Mouse (Mus musculus): ENCODE results near the gene Abca17. TPM values are rescaled to one million over a fixed set of nuclear protein-coding genes. Genes with fewer than 3 reads are reported as not detected.

Abca17 gene
- polyA plus RNA-seq (2015; fragmentation: Nextera tagmentation; extraction: Ambion mirVana): 0.22 TPM in 1 of 2 replicates, not detected in the other

GRCm38 (mm10) chr17:24350926-24351759 lies at the start of gene Abca17:
Gene Abca17 (minus strand): TSS chr17:24351068.
- H3K4me1 ChIP-seq (ENCODE audit: insufficient read depth, low read length): peaks cover 17% of the 10 kb centered on the region

GRCm38 (mm10) chr17:24394456-24394855 lies 43.6 kb upstream of the Abca17 start:
- H3K4me2 ChIP-seq (replicated peaks; ENCODE audit: low read depth, low read length): no peak overlapping the region
- no peaks in the 10 kb centered on the region for H3K4me1 ChIP-seq (ENCODE audit: insufficient read depth, low read length)
- H3K9me3 ChIP-seq (ENCODE audit: low read length): no peaks in the 10 kb centered on the region
- no peak overlapping the region for H3K9ac ChIP-seq (replicated peaks; ENCODE audit: low read length)
- no peak overlapping the region for H3K27ac ChIP-seq (ENCODE audit: low read length)
- WGBS: 70% methylated on average over 7 of the region's 7 CpGs
- no peak overlapping the region for H3K4me3 ChIP-seq (ENCODE audit: low read length)
- no peaks in the 10 kb centered on the region for H3K27me3 ChIP-seq (ENCODE audit: insufficient read depth, low read length)
- 0 out of 2 replicates have a peak, but pooled peaks cover 6% of the 10 kb centered on the region for H3K36me3 ChIP-seq (ENCODE audit: insufficient read depth, low read length)
- no peak for ATAC-seq (ENCODE audit: low FRiP score, low TSS enrichment)

More at GRCm38 (mm10) chr17:24350926-24351759, at the start of gene Abca17:
- Histone ChIP-seq H3K27me3 (ENCODE audit: insufficient read depth, low read length) (peaks cover 17% of the 10 kb centered on the region), H3K4me3 (ENCODE audit: low read length) (peak within 1 kb of the TSS; percentile 70), H3K4me2 (replicated peaks; ENCODE audit: low read depth, low read length) (peak within 1 kb of the TSS; percentile 93), H3K36me3 (ENCODE audit: insufficient read depth, low read length) (no peaks in the 10 kb centered on the region), H3K9me3 (ENCODE audit: low read length) (no peaks in the 10 kb centered on the region), H3K9ac (replicated peaks; ENCODE audit: low read length) (peak within 1 kb of the TSS; percentile 77), H3K27ac (ENCODE audit: low read length) (peak within 1 kb of the TSS; percentile 70; the same call in 1 of the 2 replicates)
- WGBS: 3% methylated on average over 42 of the region's 42 CpGs
- peak; percentile 41; the same call in 1 of the 2 replicates for ATAC-seq (ENCODE audit: low FRiP score, low TSS enrichment)

- no peak overlapping the region for H3K9ac ChIP-seq (replicated peaks; ENCODE audit: low read length)
- ATAC-seq (ENCODE audit: low FRiP score, low TSS enrichment): peak; percentile 54; the same call in 1 of the 2 replicates
- no peak overlapping the region for H3K4me3 ChIP-seq (ENCODE audit: low read length)
- H3K27ac ChIP-seq (ENCODE audit: low read length): no peak overlapping the region
- H3K4me2 ChIP-seq (replicated peaks; ENCODE audit: low read depth, low read length): no peak overlapping the region
- 31% methylated on average over 4 of the region's 4 CpGs for WGBS
- no peaks in the 10 kb centered on the region for H3K27me3 ChIP-seq (ENCODE audit: insufficient read depth, low read length)
- no peaks in the 10 kb centered on the region for H3K9me3 ChIP-seq (ENCODE audit: low read length)
- H3K4me1 ChIP-seq (ENCODE audit: insufficient read depth, low read length): no peaks in the 10 kb centered on the region
- H3K36me3 ChIP-seq (ENCODE audit: insufficient read depth, low read length): 0 out of 2 replicates have a peak, but pooled peaks cover 5% of the 10 kb centered on the region
Measured at GRCm38 (mm10) chr17:24393527-24393926, 42.7 kb upstream of the Abca17 start.

- Histone ChIP-seq H3K4me2 (replicated peaks; ENCODE audit: low read depth, low read length) (no peak overlapping the region), H3K27ac (ENCODE audit: low read length) (no peak overlapping the region), H3K27me3 (ENCODE audit: insufficient read depth, low read length) (no peaks in the 10 kb centered on the region), H3K4me3 (ENCODE audit: low read length) (no peak overlapping the region), H3K36me3 (ENCODE audit: insufficient read depth, low read length) (peaks cover 10% of the 10 kb centered on the region), H3K9me3 (ENCODE audit: low read length) (no peaks in the 10 kb centered on the region), H3K4me1 (ENCODE audit: insufficient read depth, low read length) (no peaks in the 10 kb centered on the region), H3K9ac (replicated peaks; ENCODE audit: low read length) (no peak overlapping the region)
- ATAC-seq (ENCODE audit: low FRiP score, low TSS enrichment): no peak
- 68% methylated on average over 8 of the region's 8 CpGs for WGBS
Measured at GRCm38 (mm10) chr17:24391149-24391548, 40.3 kb upstream of the Abca17 start.

GRCm38 (mm10) chr17:24389865-24390264 lies 39.0 kb upstream of the Abca17 start:
- no peaks in the 10 kb centered on the region for H3K9me3 ChIP-seq (ENCODE audit: low read length)
- no peak overlapping the region for H3K27ac ChIP-seq (ENCODE audit: low read length)
- H3K4me1 ChIP-seq (ENCODE audit: insufficient read depth, low read length): no peaks in the 10 kb centered on the region
- no peak overlapping the region for H3K4me3 ChIP-seq (ENCODE audit: low read length)
- no peak overlapping the region for H3K4me2 ChIP-seq (replicated peaks; ENCODE audit: low read depth, low read length)
- peaks cover 10% of the 10 kb centered on the region for H3K36me3 ChIP-seq (ENCODE audit: insufficient read depth, low read length)
- WGBS: 5% methylated on average over 2 of the region's 2 CpGs
- H3K9ac ChIP-seq (replicated peaks; ENCODE audit: low read length): no peak overlapping the region
- peak; percentile 46; the same call in 1 of the 2 replicates for ATAC-seq (ENCODE audit: low FRiP score, low TSS enrichment)
- H3K27me3 ChIP-seq (ENCODE audit: insufficient read depth, low read length): no peaks in the 10 kb centered on the region

GRCm38 (mm10) chr17:24388711-24389110 lies 37.8 kb upstream of the Abca17 start:
- no peak for ATAC-seq (ENCODE audit: low FRiP score, low TSS enrichment)
- 74% methylated on average over 5 of the region's 5 CpGs for WGBS
- no peak overlapping the region for H3K27ac ChIP-seq (ENCODE audit: low read length)

GRCm38 (mm10) chr17:24383789-24384188 lies 32.9 kb upstream of the Abca17 start:
- H3K9me3 ChIP-seq (ENCODE audit: low read length): no peaks in the 10 kb centered on the region
- H3K4me1 ChIP-seq (ENCODE audit: insufficient read depth, low read length): no peaks in the 10 kb centered on the region
- H3K27me3 ChIP-seq (ENCODE audit: insufficient read depth, low read length): no peaks in the 10 kb centered on the region
- 67% methylated on average over 8 of the region's 8 CpGs for WGBS
- no peak overlapping the region for H3K27ac ChIP-seq (ENCODE audit: low read length)
- H3K4me3 ChIP-seq (ENCODE audit: low read length): no peak overlapping the region
- no peak for ATAC-seq (ENCODE audit: low FRiP score, low TSS enrichment)
- H3K9ac ChIP-seq (replicated peaks; ENCODE audit: low read length): no peak overlapping the region
- peaks cover 15% of the 10 kb centered on the region for H3K36me3 ChIP-seq (ENCODE audit: insufficient read depth, low read length)
- H3K4me2 ChIP-seq (replicated peaks; ENCODE audit: low read depth, low read length): no peak overlapping the region

More at GRCm38 (mm10) chr17:24388711-24389110, 37.8 kb upstream of the Abca17 start:
- H3K36me3 ChIP-seq (ENCODE audit: insufficient read depth, low read length): peaks cover 10% of the 10 kb centered on the region
- H3K9ac ChIP-seq (replicated peaks; ENCODE audit: low read length): no peak overlapping the region
- H3K4me2 ChIP-seq (replicated peaks; ENCODE audit: low read depth, low read length): no peak overlapping the region
- H3K4me3 ChIP-seq (ENCODE audit: low read length): no peak overlapping the region
- no peaks in the 10 kb centered on the region for H3K4me1 ChIP-seq (ENCODE audit: insufficient read depth, low read length)
- no peaks in the 10 kb centered on the region for H3K9me3 ChIP-seq (ENCODE audit: low read length)
- H3K27me3 ChIP-seq (ENCODE audit: insufficient read depth, low read length): no peaks in the 10 kb centered on the region

GRCm38 (mm10) chr17:24378496-24378895 lies 27.6 kb upstream of the Abca17 start:
- WGBS: 81% methylated on average over 2 of the region's 2 CpGs
- Histone ChIP-seq H3K27ac (ENCODE audit: low read length) (no peak overlapping the region), H3K4me1 (ENCODE audit: insufficient read depth, low read length) (no peaks in the 10 kb centered on the region), H3K4me3 (ENCODE audit: low read length) (no peak overlapping the region), H3K4me2 (replicated peaks; ENCODE audit: low read depth, low read length) (no peak overlapping the region), H3K27me3 (ENCODE audit: insufficient read depth, low read length) (no peaks in the 10 kb centered on the region), H3K36me3 (ENCODE audit: insufficient read depth, low read length) (peaks cover 8% of the 10 kb centered on the region; the same call in 1 of the 2 replicates), H3K9ac (replicated peaks; ENCODE audit: low read length) (no peak overlapping the region), H3K9me3 (ENCODE audit: low read length) (no peaks in the 10 kb centered on the region)
- no peak for ATAC-seq (ENCODE audit: low FRiP score, low TSS enrichment)

- Histone ChIP-seq H3K4me2 (replicated peaks; ENCODE audit: low read depth, low read length) (no peak overlapping the region), H3K36me3 (ENCODE audit: insufficient read depth, low read length) (0 out of 2 replicates have a peak, but pooled peaks cover 3% of the 10 kb centered on the region), H3K9ac (replicated peaks; ENCODE audit: low read length) (no peak overlapping the region), H3K4me3 (ENCODE audit: low read length) (no peak overlapping the region), H3K4me1 (ENCODE audit: insufficient read depth, low read length) (no peaks in the 10 kb centered on the region), H3K27me3 (ENCODE audit: insufficient read depth, low read length) (no peaks in the 10 kb centered on the region), H3K27ac (ENCODE audit: low read length) (no peak overlapping the region), H3K9me3 (ENCODE audit: low read length) (no peaks in the 10 kb centered on the region)
- no peak for ATAC-seq (ENCODE audit: low FRiP score, low TSS enrichment)
- 93% methylated on average over 6 of the region's 6 CpGs for WGBS
Measured at GRCm38 (mm10) chr17:24375886-24376285, 25.0 kb upstream of the Abca17 start.
